Mouse (Mus musculus): ENCODE measurements around the gene Ssh2.

DNA sequence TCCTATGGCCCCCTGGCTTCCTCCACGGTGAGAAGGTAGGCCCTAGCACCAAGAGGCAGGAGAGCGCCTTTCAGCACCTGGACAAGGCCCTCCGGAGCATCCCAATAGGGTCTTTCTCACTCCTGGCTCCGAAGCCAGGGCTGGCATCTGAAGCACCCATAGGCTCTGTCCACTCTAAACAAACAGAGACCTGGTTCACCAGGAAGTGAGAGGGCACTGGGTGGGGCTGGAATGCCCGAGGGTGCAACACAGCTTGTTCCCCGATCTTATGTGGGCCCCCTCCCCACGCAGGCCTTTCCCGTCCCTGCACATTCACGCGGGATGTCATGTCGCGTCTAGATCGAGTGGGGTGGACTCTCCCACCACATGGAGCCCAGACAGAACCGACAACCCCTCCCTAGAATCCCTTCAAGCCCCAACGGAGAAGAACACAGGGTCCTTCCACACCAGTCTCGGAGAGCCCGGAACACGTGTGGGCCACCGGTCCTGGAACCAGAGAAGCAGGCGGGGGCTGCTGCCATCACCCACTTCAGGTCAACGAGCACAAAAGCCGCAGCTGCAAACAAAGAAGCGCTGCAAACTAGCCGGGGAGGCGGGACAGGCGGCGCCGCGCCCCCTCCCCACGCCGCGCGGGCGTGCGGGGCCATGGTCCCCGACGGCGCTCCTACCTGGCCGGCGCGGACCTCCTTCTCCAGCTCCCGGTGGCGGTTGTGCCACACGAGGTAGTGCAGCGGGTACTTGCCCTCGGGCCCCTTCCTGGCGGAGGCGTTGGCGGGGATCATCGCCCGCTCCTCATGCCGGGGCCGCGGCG, 272.9 kb downstream of the Ssh2 start:
- no peak for TF ChIP-seq GATA1 (IDR thresholded peaks at IDR 0.05; ENCODE audit: low read length)
- TF ChIP-seq TAL1 (IDR thresholded peaks at IDR 0.05; ENCODE audit: low read length) = no peak
